Mouse (Mus musculus): ENCODE data around the gene Kiss1r.
A peak's percentile ranks its signal among the peaks of the same experiment; 100 is the strongest.
"Not testable (repeated sequence)": the region's sequence is repeated elsewhere in the genome, so short reads cannot be mapped to it uniquely, and the experiment has no call there.

The Kiss1r gene

DNA sequence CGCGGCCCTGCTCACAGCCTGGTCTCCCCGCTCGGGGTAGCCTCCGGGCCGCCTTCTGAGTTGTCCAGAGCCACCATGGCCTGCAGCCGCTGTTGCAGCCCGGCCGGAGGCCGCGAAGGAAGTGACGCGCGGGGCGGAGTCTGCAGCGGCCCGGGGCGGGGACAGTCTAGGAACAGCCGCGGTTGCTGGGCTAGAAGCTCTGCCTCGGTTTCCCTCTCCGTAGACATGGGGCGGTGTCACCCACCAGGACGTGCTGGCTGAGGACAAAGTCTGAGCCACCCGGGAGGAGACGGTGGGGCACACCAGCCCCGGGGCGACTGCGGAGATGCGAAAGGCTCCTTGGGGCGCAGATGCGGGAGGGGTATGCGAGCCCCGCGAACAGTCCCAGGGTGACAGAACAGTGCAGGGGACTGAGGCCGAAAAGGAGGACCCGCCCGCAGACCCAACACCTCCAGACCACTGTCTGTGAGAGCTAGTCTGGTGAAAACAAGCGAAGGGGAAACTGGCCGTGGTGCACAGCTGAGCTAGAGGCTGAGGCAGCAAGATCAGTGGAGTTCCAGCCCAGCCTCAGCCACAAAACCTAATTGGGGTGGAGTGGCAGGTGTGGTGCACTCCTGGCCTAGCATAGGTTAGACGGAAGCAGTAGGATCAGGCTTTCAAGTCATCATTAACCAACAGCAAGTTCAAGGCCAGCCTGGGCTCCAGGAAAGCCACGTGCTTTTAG is at the start of gene Kiss1r:
Gene Kiss1r, plus strand, starts transcription at position 164 of the 724 bp plus-strand sequence.
- DNase-seq (ENCODE audit: low read depth in 2 of 2, low spot score in 2 of 2) = peak in 1 of 2 experiments; percentile 70

DNA sequence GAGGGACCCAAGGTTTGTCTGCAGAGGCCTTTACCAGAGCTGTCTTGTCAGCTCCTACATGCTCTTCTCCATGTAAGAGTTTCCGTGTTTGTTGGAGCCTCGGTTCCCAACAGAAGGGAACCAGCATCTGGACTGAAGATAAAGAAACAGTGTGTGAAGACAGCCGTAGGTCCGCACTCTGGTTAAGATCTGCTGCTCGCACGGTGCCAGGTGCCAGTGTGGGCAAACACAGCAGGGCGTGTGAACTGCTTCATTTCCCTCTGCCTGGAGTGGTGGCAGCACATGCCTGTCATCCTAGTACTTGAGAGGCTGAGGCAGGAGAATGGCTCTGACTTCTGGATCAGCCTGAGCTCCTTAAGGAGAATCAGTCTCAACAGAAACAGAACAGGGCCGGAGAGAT is 44.9 kb upstream of the Kiss1r start:
- DNase-seq (ENCODE audit: low read depth in 2 of 2, low spot score in 2 of 2) = no peak

DNA sequence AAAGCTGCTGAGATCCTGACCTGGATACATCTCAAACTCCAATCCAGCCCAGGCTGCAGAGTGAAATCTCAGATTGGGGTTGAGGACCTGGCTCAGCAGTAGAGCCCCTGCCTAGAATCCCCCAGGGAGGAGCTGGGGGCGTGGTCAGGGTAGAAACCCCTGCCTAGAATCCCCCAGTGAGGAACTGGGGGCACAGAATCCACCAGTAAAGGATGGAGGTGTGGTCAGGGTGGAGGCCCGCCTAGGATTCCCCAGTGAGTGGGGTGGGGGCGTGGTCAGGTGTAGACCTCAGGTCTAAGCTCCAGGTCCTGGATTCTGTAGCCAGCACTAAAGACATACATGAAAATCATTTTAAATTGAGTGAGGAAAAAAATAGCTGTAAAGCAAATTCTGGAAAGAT is 43.9 kb upstream of the Kiss1r start:
- no peak for DNase-seq (ENCODE audit: low read depth in 2 of 2, low spot score in 2 of 2)

DNA sequence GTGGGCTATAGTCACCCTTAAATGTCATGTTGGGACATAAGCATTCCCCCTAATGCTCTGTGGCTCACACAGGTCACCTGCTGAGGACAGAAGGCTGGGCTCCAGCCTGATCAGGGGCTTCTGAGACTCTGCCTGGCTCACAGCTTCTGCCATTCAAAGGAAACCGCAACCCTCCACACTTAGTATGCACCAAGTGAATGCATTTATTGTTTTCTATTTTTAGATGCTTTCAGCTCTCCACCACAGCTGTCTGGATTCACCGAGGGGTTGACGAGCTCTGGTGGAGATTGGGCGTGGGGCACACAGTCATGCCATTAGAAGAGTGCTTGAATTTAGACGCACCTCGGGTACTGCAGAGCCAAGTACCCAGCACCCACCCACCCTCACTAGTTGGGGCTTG is 43.5 kb upstream of the Kiss1r start:
- no peak for DNase-seq (ENCODE audit: low read depth in 2 of 2, low spot score in 2 of 2)

DNA sequence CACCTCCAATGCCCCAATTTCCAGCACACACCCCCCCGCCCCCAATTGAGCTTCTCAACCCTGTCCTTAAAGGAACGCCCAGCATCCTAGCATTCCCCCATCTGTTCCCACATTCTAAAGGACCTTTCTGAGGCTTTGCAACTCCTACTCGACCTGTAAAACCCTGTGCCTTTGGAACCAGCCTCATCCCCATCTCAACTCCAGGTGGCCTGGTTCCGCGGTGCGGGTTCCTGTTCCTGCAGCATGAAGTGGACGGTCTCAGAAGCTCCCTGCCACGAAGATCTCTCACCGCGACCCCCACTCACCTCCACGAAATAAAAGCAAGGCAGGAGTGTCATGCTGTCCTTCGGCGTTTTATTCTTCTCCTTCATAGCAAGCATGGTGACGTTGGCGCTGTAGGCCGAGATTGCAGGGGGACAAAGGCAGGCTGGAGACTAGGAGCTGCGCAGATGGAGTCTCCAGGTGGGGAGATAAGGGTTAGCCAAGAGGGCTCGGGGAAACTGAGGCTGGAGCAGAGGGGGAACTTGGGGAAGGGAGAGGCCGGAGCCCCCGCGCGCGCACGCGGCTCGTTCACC is 43.0 kb upstream of the Kiss1r start:
- DNase-seq (ENCODE audit: low read depth in 2 of 2, low spot score in 2 of 2) = no peak

DNA sequence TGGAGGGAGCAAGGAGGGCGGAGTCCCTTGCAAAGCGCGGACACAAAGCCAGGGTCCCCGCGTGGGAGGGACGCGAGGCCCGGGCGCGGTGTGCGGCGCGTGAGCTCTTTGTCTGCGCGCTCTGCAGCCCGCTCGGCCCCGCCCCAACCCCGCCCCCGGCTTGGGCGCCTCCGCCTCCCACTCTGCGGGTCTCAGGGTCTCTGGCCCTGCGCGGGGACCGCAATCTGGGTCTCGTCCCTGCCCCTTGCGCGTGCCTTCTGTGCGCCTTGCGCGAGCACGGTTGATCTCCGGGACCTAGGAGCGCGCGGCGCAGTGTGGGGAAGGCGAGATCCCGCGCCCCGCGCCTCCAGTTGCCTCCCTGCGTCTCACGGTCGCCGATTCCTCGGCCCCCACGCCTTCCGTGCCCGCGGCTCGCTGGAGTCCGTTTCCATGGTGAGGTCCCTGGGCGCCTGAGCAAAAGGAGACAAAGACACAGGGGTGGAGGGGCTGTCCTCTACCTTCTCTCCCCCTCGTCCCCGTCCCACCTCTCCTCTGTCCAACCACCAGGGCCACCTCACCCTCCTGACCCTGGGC is 42.4 kb upstream of the Kiss1r start, which contains the start of the genes Prtn3 and Plppr3:
Gene Prtn3, plus strand, starts transcription at position 187 of the 573 bp plus-strand sequence.
Gene Plppr3, minus strand, starts transcription at position 345 of the 573 bp plus-strand sequence.
- DNase-seq (ENCODE audit: low read depth in 2 of 2, low spot score in 2 of 2) = no peak

DNA sequence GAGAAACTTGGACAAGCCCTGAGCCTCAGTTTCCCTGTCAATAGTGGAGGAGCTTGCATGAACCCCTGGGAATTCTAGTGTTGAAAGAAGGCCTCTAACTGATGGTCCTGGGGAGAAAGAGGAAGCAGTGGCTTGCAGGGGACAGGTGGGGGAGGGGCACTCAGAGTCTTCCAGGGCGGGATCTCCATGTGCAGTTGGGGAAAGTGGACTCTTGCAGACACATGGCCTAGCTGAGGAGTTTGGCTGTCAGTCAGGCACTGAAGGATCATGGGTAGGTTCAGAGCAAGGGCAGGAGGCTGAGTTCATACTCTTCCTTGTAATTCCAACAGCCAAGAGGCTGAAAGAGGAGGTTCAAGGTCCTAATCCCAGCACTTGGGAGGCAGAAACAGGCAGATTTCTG is 39.6 kb upstream of the Kiss1r start:
- no peak for DNase-seq (ENCODE audit: low read depth in 2 of 2, low spot score in 2 of 2)

DNA sequence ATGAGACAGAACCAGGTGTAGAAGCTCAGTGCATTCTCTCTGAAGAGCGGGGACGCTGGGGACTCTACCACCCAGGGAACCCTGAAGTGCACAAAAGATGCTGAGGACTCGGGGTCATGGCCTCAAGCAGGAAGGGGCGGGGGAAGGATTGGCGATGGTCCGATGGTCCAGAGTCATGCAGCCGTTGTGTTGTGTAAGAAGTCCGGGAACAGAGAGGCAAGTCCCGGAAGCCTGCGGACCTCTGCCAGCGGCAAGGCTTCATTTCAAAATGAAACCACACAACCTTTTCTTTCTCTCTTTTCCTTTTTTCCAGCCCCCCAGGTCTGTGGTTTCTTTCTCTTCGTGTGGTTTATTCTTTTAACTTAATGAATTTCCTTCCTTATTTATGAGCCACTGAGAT is 39.0 kb upstream of the Kiss1r start:
- DNase-seq (ENCODE audit: low read depth in 2 of 2, low spot score in 2 of 2) = no peak

DNA sequence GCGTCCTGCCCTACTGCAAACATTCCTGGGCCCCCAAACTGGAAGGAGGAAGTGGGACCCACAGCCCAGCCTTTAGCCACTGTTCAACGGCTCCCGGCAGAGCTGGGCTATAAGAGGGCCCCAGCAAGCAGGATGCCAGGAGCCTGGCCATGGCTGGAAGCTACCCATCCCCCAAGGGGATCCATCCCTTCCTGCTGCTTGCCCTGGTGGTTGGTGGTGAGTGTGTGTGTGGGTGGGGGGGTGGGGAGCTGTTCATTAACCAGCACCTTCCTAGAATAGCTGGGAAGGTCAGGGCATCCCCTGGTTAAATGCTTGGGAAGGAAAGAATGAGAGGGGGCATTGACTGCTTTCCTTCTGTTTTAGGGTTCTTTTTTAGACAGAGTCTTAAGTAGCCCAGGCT is 37.2 kb upstream of the Kiss1r start:
- DNase-seq (ENCODE audit: low read depth in 2 of 2, low spot score in 2 of 2) = no peak

DNA sequence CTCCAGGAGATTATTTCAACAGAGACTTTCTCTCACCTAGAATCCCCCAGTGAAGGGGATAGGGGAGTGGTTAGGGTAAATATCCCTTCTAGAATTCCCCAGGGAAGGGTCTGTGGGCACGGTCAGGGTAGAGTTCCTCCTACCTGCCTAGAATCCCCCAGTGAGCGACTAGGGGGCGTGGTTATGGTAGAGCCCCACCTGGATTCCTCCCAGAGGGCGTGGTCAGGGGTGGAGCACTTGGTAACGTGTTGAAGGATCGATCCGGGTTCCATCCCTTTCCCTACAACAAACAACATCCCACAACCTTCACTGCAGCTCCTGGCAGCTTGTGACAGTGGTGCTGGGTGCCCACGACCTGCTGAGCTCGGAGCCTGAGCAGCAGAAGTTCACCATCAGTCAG is 36.0 kb upstream of the Kiss1r start:
- DNase-seq (ENCODE audit: low read depth in 2 of 2, low spot score in 2 of 2) = no peak

DNA sequence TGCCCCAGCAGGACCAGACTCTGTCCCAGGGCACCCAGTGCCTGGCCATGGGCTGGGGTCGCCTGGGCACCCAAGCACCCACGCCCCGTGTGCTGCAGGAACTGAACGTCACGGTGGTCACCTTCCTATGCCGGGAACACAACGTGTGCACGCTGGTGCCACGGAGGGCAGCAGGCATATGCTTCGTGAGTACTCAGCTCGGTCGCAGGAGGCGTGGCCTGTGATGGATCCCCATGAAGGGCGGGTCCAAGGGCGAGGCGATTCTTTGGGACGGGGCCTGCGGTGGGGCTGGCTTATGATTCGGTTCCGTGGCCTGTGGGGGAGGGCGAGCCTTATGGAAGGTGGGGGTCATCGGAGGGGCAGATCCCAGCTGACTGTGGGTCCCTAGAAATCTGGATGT is 34.8 kb upstream of the Kiss1r start:
- no peak for DNase-seq (ENCODE audit: low read depth in 2 of 2, low spot score in 2 of 2)

DNA sequence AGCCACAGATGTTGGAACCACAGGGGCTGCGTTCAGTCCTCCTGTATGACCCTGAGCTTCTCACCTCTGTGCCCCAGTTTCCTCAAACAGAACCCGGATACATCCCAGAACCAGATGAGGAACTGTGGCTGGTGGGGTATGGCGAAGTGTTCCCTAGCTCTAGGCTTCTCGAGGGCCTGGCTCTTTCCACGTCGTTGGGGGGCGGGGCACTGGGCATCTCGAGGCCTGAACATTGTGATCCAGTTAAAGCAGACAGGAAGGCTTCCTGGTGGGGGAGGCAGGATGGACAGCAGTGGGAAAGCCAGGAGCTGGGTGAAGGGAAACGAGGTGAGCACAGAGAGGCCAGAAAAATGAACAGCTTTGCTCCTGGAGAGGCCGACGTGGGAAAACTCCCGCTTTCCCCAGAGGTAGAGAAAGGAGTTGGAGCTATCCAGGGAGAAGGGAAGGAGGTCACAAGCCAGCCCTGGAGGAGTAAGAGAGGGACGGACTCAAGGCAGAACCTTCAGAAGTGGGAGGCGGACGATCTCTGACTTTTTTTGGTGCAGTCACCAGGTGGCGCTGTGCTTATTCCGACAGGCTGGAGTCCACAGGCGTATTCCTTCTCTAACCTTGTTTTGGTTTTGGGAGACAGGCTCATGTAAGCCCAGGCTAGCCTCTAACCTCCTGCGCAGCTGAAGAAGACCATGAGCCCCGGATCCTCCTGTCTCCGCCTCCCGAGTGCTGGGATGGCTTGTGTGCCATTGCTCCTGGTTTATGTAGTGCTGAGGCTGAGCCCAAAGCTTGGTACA is 33.3 kb upstream of the Kiss1r start:
- peak; percentile 61 to 73 for DNase-seq (ENCODE audit: low read depth in 2 of 2, low spot score in 2 of 2)

DNA sequence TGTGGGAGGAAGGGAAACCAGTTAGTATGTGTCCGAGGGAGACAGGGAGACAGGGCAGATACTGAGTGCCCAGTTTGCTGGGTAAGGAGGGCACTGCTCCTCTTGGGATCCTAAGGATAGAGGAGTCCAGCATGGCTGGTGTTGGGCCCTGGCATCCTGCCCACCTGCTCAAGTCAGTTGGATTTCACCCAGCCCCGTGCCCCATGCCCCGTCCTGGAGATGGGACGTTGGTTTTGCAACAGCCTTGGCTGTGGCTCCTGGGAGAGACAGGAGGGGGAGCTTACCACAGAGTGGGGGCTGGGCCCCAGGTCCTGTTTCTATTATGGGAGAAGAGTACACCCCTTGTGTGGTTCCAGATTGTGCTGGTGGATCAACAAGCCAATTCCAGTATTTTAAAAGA is 32.3 kb upstream of the Kiss1r start:
- DNase-seq (ENCODE audit: low read depth in 2 of 2, low spot score in 2 of 2) = no peak

DNA sequence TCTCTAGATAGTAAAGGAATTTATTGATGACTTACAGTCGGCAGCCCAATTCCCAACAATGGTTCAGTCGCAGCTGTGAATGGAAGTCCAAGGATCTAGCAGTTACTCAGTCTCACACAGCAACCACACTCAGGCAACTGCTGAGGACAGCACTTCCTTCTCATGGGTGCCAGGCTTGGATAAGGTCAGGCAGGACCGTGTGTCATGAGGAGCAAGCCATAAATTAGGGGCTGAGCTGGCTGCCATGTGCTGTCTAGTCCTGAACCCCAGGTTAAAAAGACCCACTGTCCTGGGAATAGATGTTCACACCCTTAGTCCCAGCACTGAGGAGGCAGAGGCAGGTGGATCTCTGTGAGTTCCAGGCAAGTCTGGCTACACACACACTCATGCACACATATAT is 31.8 kb upstream of the Kiss1r start:
- DNase-seq (ENCODE audit: low read depth in 2 of 2, low spot score in 2 of 2) = not testable (repeated sequence)

DNA sequence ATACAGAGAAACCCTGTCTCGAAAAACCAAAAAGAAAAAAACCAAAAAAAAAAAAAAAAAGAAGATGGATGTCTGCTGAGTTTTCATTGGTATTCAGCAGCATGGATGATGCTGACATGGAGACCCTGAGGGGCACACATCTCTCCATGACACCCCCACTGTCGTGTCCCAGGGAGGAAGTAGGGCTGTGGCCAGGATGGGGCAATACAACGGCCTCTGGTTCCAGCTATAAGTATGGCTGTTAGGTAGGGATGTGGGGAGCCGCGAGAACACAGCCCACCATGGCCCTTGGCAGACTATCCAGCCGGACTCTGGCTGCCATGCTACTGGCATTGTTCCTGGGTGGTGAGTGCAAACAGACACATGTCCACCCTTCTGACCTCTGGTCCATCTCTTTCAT is 30.7 kb upstream of the Kiss1r start, which contains the start of gene Elane:
Gene Elane, plus strand, starts transcription at position 194 of the 400 bp plus-strand sequence.
- no peak for DNase-seq (ENCODE audit: low read depth in 2 of 2, low spot score in 2 of 2)

DNA sequence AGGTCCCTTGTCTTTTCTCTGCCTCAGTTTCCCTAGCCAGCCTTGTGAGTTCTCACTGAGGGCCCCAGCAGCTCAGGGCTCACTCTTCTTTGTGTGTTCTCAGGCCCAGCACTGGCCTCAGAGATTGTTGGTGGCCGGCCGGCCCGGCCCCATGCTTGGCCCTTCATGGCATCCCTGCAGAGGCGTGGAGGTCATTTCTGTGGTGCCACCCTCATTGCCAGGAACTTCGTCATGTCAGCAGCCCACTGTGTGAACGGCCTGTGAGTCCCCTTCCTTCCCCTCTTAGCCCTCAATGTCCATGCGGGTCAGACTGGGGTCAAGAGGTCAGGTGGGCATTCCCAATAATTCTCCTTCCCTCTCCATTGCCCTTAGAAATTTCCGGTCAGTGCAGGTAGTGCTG is 30.2 kb upstream of the Kiss1r start:
- DNase-seq (ENCODE audit: low read depth in 2 of 2, low spot score in 2 of 2) = no peak

DNA sequence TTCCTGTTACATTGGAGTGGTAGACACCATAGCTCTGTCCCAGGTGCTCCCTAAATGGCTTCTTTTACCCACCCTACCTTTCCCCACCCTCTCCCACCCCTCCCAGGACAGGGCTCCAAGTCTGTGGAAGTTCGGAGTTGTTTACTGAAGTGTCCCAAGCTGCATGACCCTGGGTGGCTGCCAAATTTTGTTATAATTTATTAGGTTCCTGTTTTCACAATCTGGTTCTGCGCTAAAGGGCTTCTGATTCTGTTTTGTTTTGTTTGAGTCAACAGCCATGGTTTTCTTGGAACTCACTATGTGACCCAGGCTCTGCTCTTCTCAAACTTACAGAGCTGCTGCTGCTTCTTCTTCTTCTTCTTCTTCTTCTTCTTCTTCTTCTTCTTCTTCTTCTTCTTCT is 27.4 kb upstream of the Kiss1r start:
- no peak for DNase-seq (ENCODE audit: low read depth in 2 of 2, low spot score in 2 of 2)

DNA sequence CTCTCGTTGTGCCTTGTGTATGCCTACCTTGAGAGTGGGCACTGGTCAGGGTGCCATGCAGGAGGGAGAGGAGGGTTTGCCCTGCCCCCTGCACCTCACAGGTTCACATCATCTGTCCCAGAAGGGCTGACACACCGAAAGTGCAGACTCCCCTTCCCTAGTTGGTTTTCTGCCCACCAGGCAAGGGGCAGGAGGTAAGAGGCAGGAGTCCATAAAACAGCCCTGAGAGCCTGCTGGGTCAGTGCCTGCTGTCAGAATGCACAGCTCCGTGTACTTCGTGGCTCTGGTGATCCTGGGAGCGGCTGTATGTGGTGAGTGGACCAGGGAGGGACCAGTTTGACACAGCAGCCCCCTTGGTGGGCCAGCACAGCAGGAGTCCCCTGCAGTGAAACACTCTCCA is 26.1 kb upstream of the Kiss1r start, which contains the start of gene Cfd:
Gene Cfd, plus strand, starts transcription at position 184 of the 400 bp plus-strand sequence.
- no peak for DNase-seq (ENCODE audit: low read depth in 2 of 2, low spot score in 2 of 2)

DNA sequence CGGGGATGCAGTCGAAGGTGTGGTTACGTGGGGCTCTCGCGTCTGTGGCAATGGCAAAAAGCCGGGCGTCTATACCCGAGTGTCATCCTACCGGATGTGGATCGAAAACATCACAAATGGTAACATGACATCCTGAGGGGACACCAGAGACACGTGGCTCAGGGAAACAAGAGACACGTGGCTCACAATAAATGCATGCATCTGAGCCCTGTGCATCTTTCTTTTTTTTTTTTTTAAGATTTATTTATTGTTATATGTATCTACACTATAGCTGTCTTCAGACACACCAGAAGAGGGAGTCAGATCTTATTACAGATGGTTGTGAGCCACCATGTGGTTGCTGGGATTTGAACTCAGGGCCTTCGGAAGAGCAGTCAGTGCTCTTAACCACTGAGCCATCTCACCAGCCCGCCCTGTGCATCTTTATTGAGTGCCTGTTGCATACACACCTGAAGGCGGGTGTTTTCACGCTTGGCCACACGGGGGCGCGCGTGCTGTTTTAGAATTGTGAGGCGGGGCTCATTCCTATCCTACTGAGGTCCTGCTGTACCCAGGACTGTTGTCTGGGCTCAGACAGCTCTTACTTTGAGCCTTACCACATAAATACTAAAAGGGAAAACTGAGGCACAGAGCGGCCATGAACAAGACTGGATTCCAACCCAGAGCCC is 24.2 kb upstream of the Kiss1r start:
- peak; percentile 80 to 81 for DNase-seq (ENCODE audit: low read depth in 2 of 2, low spot score in 2 of 2)

DNA sequence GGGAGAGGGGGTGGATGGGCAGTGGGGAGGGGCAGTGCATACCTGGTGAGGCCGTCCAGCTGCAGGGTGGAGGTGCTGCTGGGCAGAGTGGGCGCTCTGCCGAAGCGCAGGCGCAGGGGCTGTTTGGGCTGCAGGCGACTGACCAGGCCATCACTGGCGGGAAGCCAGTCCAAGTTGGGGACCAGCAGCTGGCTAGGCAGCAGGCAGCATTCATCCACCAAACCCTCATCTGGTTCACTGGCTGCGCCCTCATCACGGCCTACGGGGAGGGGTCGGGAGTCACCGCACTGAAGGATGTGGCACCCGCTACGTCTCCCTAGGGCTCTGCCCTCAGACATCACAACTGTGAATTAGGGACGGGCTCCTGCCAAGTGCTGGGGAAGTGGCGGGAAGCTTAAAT is 20.5 kb upstream of the Kiss1r start:
- DNase-seq (ENCODE audit: low read depth in 2 of 2, low spot score in 2 of 2) = no peak

DNA sequence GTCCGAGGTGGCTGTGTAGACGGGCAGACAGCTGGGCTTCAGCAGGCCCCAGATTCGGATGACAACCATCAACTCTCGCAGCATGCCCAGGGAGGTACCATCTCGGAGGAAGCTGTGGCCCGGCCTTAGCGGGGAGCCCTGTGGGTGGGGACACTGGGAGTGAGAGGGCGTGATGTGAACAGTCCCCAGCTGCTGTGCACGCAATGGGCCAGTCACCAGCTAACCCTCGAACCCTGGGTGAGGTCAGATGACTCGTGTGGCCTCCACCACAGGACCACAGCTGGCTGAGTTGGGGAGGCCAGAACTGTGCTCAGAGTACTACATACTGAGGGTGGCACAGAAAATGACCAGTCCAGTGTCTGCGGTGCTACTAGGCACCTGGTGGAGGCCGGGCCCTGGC is 20.0 kb upstream of the Kiss1r start:
- no peak for DNase-seq (ENCODE audit: low read depth in 2 of 2, low spot score in 2 of 2)

All from CD8-positive naive resting alpha-beta T cell, adult 2 months (primary cell).